Mouse (Mus musculus) E14TG2a.4 (cell line): ENCODE measurements around the gene Iqschfp.

Experiments
- CTCF ChIP-seq: conservative IDR thresholded peaks from 2 replicates; pipeline ENCODE4 v1.5.1; 2014; ENCODE audit warnings: low read length
- NANOG ChIP-seq: IDR thresholded peaks from 2 replicates; pipeline ENCODE4 v1.6.1; 2014; ENCODE audit warnings: borderline replicate concordance, low read length, mixed read lengths
- POU5F1 ChIP-seq: IDR thresholded peaks from 2 replicates; pipeline ENCODE4 v1.6.1; 2014; ENCODE audit warnings: low read length, borderline replicate concordance

- TF ChIP-seq CTCF, result no peak
- TF ChIP-seq POU5F1, result no peak
- no peak for TF ChIP-seq NANOG
Observed at GRCm38 (mm10) chr3:67954459-67955065, 62.5 kb downstream of the Iqschfp start.
